Mouse (Mus musculus): Measurements from ENCODE around the gene Gimap8.
A peak's percentile ranks its signal among the peaks of the same experiment; 100 is the strongest.

Gene Gimap8

DNA sequence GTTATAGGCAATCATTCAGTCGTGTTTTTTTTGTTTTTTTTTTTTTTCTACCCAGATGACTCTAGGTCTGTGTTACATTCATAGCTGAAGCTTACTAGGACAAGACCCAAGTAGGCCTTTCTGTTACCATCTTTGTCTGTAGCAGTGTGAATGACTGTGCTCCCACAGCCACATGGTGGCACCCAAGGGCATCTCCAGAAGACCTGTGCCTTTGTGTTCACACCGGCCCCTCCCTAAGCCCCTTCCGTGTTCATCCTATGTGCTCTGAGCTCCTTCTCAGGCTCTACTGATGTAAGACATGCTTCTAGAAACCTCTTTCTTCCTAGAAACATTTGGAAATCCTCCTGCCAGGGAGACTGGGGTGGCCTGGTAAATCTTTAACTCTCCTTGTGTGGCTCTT, at the start of gene Gimap8:
Gimap8 (plus strand) TSS at position 240 of the 400 bp plus-strand sequence.
- peak; percentile 13 for DNase-seq (ENCODE audit: low spot score)

GRCm38 (mm10) chr6:48600594-48600993, 46.4 kb upstream of the Gimap8 start:
- DNase-seq (ENCODE audit: low spot score), result no peak

GRCm38 (mm10) chr6:48601271-48602079, 45.6 kb upstream of the Gimap8 start, which contains the start of gene Zfp775:
TSS of gene Zfp775 (plus strand) at chr6:48602063.
- DNase-seq (ENCODE audit: low spot score), result peak; percentile 92

DNA sequence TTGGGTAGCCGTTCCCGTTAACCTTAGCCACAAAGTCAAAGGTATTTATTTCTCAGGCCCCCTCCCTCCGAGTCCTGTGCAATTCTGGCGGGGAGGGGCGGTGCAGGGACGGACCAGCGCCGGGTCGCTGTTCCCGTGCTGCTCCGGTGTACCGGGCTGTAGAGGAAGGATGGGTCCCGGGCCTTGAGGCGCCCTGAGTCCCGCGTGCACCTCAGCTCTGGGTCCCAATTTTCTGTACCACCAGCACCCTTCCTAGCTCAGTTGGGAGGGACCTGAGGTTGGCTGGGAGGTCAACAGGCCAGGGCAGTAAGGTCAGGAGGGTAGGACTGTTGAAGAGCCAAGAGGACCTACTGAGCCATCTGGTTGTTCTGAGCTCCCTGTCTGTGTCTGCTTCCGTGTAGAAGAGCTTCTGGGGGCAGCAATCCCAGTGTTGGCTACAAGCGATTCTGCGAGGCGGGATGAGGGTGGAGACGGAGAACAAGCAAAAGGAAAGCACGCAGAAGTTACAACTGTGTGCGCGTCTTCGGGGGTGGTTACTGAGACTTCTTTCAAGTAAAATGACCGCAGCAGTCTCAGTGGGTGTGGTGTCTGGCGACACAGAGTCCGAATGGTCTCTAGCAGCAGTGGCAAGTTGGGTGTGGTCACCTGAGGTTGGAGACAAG, 44.8 kb upstream of the Gimap8 start:
- DNase-seq (ENCODE audit: low spot score), result peak; percentile 59

GRCm38 (mm10) chr6:48608124-48608523, 38.9 kb upstream of the Gimap8 start:
- no peak for DNase-seq (ENCODE audit: low spot score)

GRCm38 (mm10) chr6:48609512-48609911, 37.5 kb upstream of the Gimap8 start:
- DNase-seq (ENCODE audit: low spot score), result no peak

DNA sequence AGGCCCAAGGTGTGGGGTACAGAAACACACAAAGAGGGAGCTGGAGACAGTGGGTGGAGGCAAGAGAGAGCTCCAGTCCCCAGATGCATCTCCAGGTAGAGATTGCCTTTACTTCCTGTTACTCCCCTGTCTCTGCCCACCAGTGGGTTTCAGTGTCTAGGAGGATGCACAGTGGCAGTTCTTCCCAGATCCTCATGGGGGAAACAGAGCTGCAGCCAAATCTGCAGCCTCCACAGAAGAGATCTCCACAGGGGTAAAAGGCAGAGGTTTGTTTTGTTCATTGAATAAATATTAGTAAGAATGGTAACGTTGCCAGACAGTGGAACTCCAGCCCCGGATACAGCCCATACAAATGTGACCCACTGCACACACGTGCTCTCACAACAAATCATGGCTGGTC, 36.4 kb upstream of the Gimap8 start:
- DNase-seq (ENCODE audit: low spot score), result no peak

DNA sequence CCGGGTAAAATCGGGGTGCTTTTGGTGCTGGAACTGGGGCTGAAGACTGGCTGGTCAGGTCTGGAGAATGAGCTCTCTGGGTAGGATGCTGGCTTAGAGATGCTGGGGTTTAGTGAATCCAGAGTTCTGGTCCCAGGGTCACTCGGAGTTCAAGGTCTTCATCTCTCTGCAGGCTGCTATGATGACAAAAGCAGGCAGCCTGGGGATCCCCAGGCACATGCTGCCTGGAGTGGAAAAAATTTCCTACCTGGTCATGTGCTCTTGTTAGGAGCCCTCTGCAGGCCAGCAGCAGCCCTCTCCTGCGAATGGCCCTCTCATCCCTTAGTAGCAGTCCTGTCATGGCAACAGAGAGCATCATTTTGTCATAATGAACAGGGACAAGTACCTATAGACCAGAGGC, 33.6 kb upstream of the Gimap8 start:
- no peak for DNase-seq (ENCODE audit: low spot score)

DNA sequence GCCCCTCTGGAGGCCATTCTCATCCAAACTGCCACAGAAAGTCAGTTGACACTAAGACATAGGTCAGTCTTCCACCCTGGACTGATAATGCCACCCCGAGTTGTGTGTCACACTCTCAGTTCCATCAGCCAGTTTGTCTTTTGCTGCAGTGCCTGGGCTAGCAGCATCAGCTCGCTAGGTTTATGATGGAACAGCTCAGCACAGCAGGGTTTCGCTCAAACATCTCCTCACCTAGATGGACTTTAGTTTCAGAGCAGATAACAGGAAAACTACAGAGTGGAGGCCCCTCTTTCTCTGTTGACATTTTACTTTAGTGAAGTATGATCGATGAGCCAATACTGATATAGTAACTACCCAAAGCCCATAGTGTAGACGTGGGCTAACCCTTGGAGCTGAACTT, 32.3 kb upstream of the Gimap8 start:
- DNase-seq (ENCODE audit: low spot score), result no peak

GRCm38 (mm10) chr6:48620031-48620430, 27.0 kb upstream of the Gimap8 start:
- DNase-seq (ENCODE audit: low spot score), result no peak

DNA sequence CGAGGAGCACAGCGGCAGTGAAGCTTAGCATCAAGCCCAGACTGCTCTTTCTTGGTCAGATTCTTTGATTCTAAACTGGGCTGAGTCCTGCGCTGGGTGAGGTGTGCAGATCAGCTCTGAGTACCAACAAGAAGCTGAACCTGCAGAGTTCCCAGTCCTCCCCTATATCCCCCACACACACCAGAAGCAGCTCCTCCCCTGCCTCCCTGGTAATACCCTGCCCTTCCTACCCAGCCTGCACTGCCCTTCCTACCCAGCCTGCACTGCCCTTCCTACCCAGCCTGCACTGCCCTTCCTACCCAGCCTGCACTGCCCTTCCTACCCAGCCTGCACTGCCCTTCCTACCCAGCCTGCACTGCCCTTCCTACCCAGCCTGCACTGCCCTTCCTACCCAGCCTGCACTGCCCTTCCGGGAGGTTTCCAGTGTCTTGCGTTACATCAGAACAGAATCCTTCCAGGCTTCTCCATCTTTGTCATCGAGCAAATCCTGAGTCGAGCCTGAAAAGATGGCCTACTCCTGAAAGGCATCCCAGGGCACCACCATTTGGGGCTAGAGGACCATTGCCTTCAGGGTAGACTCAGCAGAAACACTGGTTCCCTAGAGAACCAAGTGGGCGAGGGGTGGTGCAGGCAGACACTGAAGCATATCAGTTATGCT, 24.7 kb upstream of the Gimap8 start:
- peak; percentile 73 for DNase-seq (ENCODE audit: low spot score)

- DNase-seq (ENCODE audit: low spot score), result peak; percentile 27
Measured at GRCm38 (mm10) chr6:48623460-48623859, 23.6 kb upstream of the Gimap8 start.

DNA sequence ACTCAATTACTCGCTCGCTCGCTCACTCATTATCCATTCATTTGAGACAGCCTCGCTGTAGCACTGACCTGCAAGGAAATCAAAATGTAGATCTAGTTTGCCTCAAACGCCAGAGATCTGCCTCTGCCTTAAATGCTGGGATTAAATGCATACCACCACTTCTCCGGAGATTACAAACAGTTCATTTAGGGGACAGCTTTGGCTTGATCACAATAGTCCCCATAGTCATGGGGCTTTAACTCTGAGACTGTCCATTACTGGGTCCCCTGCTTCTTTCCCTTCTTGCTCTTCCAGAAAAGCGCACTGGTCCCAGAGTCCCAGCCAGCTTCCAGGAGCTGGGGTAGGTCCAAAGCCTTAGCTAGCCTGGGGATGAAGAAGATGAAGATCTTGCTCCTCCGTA, 20.6 kb upstream of the Gimap8 start, which contains the start of gene AI854703:
AI854703 (plus strand) TSS at position 301 of the 400 bp plus-strand sequence.
- DNase-seq (ENCODE audit: low spot score), result no peak

DNA sequence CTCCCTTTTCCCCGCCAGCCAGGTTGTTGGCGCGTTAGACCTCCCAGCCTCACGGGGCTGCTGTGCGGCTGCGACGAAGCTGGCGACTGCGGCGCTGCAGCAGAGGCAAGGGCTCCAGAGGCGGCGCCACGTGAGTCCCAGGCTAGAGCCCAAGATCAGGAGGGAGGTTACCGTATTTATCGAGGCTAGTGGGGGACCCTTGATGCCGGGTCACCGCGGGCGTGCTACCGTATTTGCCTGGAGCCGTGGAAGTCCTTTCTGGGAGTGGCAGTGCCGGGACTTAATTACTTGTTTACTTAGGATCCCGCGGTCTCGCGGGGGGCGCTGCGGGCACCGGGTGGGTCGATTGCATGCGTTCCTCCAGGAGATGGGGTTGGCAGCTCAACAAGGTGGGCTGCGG, 20.1 kb upstream of the Gimap8 start:
- DNase-seq (ENCODE audit: low spot score), result peak; percentile 70

- DNase-seq (ENCODE audit: low spot score), result no peak
Measured at GRCm38 (mm10) chr6:48627511-48627924, 19.5 kb upstream of the Gimap8 start.

DNA sequence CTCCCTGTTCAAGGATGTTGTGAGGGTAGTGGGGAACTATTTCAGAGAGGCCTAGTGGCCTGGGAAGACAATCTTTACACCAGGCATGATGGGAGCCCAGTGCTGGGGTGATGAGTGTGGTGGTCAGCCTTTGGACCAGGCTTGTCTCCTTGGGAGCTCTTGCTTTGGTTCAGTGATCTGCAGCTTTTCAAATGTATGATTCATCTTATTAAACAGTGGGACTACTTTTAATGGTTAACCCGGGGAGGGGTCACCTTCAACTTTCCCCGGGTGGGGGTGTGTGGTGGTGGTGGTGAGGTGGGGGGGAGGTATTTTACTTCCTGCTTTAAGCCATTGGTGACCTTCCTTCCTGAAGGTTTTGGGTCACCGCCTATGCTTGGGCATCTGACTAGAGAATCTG, 18.7 kb upstream of the Gimap8 start:
- DNase-seq (ENCODE audit: low spot score), result no peak

- DNase-seq (ENCODE audit: low spot score), result no peak
Measured at GRCm38 (mm10) chr6:48628808-48629660, 18.0 kb upstream of the Gimap8 start.

DNA sequence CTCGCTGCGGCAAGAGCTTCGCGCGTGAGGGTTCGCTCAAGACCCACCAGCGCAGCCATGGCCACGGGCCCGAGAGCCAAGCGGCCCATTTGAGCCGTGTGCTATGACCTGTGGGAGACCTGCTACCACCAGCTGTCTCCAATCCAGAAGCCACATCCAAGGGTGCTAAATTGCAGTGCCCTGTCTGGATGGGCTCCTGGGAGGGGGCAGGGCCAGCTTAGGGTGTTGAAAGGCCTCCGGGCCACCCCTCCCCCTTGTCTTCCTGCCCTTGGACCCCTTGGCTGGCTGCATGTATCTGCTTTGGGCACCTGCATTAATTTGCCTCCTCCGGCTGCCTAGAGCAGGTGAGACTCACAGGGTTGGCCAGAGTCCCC, 17.4 kb upstream of the Gimap8 start:
- DNase-seq (ENCODE audit: low spot score), result no peak

DNA sequence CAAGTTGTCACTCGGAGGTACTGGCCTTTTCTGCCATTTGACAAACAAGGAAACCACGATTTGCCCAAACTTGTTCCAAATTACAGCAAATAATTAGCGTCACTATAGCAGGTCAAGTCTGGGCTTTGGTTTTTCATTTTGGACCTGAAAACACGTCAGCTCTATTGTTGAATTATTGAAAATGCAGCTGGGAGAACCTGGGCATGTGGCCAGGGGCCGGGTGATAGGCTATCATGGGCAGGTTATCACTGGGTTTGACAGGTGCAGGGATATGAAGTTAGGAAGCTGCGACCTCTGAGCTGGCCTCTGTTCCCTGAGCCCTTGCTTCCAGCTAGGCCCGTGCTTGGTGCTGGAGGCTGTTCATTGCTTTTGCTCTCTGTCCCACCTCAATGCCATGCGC, 16.2 kb upstream of the Gimap8 start:
- DNase-seq (ENCODE audit: low spot score), result no peak

- no peak for DNase-seq (ENCODE audit: low spot score)
Measured at GRCm38 (mm10) chr6:48635105-48635504, 11.9 kb upstream of the Gimap8 start.

DNA sequence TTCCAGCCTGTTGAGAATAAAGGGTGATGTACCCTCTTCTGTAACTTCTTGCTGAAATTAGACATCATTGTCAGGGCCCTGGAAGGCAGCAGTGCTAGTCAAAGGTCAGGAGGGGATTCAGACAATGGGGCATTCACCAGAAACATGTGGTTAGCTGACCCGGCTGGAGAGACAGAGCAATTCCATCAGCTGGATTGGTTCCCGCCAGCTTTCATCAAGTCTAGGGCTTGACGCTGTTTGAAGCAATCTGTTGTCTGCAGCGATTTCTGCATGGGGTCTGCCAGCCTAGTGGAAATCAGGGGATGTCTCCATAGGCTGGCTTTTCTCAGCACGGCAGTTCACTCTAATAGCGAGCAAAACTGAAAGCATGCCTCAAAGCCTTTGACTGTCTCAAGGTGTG, 10.5 kb upstream of the Gimap8 start:
- no peak for DNase-seq (ENCODE audit: low spot score)
